Mouse (Mus musculus): ENCODE measurements at regions not wholly inside any gene's neighbourhood (a gene's known extent, or its start where the extent isn't known, plus 50 kb on each side); places are given as distances from the start of the nearest gene placed in this dataset.

- no peak for DNase-seq (ENCODE audit: low spot score)
These were observed 2231.6 kb downstream of the Pcdh9 start for GRCm38 (mm10) chr14:91658654-91659421.

GRCm38 (mm10) chr14:91656011-91656410 lies 2234.5 kb downstream of the Pcdh9 start:
- DNase-seq (ENCODE audit: low spot score) = no peak

- DNase-seq (ENCODE audit: low spot score) = peak; percentile 29
These were observed 2259.5 kb downstream of the Pcdh9 start for GRCm38 (mm10) chr14:91630976-91631375.

GRCm38 (mm10) chr14:91614391-91614790 lies 2276.1 kb downstream of the Pcdh9 start:
- no peak for DNase-seq (ENCODE audit: low spot score)

GRCm38 (mm10) chr14:91604570-91604969 lies 2285.9 kb downstream of the Pcdh9 start:
- DNase-seq (ENCODE audit: low spot score) = no peak

- no peak for DNase-seq (ENCODE audit: low spot score)
These were observed 2308.0 kb downstream of the Pcdh9 start for GRCm38 (mm10) chr14:91582462-91582861.

- peak; percentile 16 for DNase-seq (ENCODE audit: low spot score)
These were observed 2308.6 kb downstream of the Pcdh9 start for GRCm38 (mm10) chr14:91581684-91582424.

GRCm38 (mm10) chr14:91569100-91569499 lies 2321.4 kb downstream of the Pcdh9 start:
- DNase-seq (ENCODE audit: low spot score) = no peak

- DNase-seq (ENCODE audit: low spot score) = peak; percentile 62
These were observed 2351.3 kb downstream of the Pcdh9 start for GRCm38 (mm10) chr14:91539181-91539580.

- DNase-seq (ENCODE audit: low spot score) = no peak
These were observed 2355.5 kb downstream of the Pcdh9 start for GRCm38 (mm10) chr14:91534931-91535330.

GRCm38 (mm10) chr14:91498449-91498848 lies 2392.0 kb downstream of the Pcdh9 start:
- DNase-seq (ENCODE audit: low spot score) = no peak

- no peak for DNase-seq (ENCODE audit: low spot score)
These were observed 2412.1 kb downstream of the Pcdh9 start for GRCm38 (mm10) chr14:91478358-91478870.

GRCm38 (mm10) chr14:91463910-91464309 lies 2426.6 kb downstream of the Pcdh9 start:
- no peak for DNase-seq (ENCODE audit: low spot score)

- no peak for DNase-seq (ENCODE audit: low spot score)
These were observed 2427.8 kb downstream of the Pcdh9 start for GRCm38 (mm10) chr14:91462671-91463070.

GRCm38 (mm10) chr14:91458756-91459155 lies 2431.7 kb downstream of the Pcdh9 start:
- DNase-seq (ENCODE audit: low spot score) = no peak
